Mouse (Mus musculus) midbrain, embryonic 11.5 days (tissue): ENCODE data around the gene Anxa5. TPM values are rescaled to one million over a fixed set of nuclear protein-coding genes. Genes with fewer than 3 reads are reported as not detected.
A peak's percentile ranks its signal among the peaks of the same experiment; 100 is the strongest.

Source experiments
- ATAC-seq: fragments of 200-750 bp; cut with Nextera tagmentation; 2 replicates; pipeline ENCODE4 v1.8.0; 2017; ENCODE audit warnings: moderate TSS enrichment, moderate library complexity; ENCODE audit not compliant: low FRiP score
- DNase-seq: peaks from one replicate; pipeline ENCODE4 v3.0.0; 2015; ENCODE audit warnings: low spot score; ENCODE audit errors: missing footprints
- H3K27ac ChIP-seq: fragments of 300-500 bp; sonication (generic); 2 replicates; pipeline ENCODE4 v1.5.1; 2014; ENCODE audit warnings: low read depth, low read length
- H3K27me3 ChIP-seq: fragments of 300-500 bp; sonication (generic); 2 replicates; pipeline ENCODE4 v1.6.1; 2014; ENCODE audit warnings: mild to moderate bottlenecking, low read length, moderate library complexity, mixed read lengths; ENCODE audit not compliant: control insufficient read depth, insufficient read depth
- H3K36me3 ChIP-seq: fragments of 300-500 bp; sonication (generic); 2 replicates; pipeline ENCODE4 v1.6.1; 2014; ENCODE audit warnings: mild to moderate bottlenecking, low read length, moderate library complexity, mixed read lengths; ENCODE audit not compliant: control insufficient read depth, insufficient read depth
- H3K4me1 ChIP-seq: fragments of 300-500 bp; sonication (generic); 2 replicates; pipeline ENCODE4 v1.6.1; 2014; ENCODE audit warnings: low read length; ENCODE audit not compliant: control insufficient read depth, insufficient read depth
- H3K4me2 ChIP-seq: fragments of 300-500 bp; sonication (generic); 2 replicates; pipeline ENCODE4 v1.6.1; 2014; ENCODE audit warnings: mild to moderate bottlenecking, moderate library complexity
- H3K4me3 ChIP-seq: fragments of 300-500 bp; sonication (generic); 2 replicates; pipeline ENCODE4 v1.5.1; 2014; ENCODE audit warnings: low read depth, low read length
- H3K9ac ChIP-seq: fragments of 300-500 bp; sonication (generic); 2 replicates; pipeline ENCODE4 v1.6.1; 2014; ENCODE audit warnings: low read length
- H3K9me3 ChIP-seq: fragments of 300-500 bp; sonication (generic); 2 replicates; pipeline ENCODE4 v1.6.1; 2016; ENCODE audit warnings: low read length; ENCODE audit not compliant: control insufficient read depth
- WGBS: fragments of 180-500 bp; shearing (Covaris S2); extraction: QIAGEN DNeasy Blood & Tissue Kit; methylation state at CpG from one replicate; pipeline ENCODE4 v1.1.7; 2014; 5-methylcytosine and 5-hydroxymethylcytosine counted together
- polyA plus RNA-seq: library from polyadenylated mRNA; unstranded; fragments of >200 nt; fragmentation: Nextera tagmentation; extraction: Ambion mirVana; gene quantifications from 2 replicates; pipeline ENCODE4 v1.2.1, GENCODE M21; 2014

Gene Anxa5
- 93.7 and 98.4 TPM in 2 replicates for polyA plus RNA-seq

DNA sequence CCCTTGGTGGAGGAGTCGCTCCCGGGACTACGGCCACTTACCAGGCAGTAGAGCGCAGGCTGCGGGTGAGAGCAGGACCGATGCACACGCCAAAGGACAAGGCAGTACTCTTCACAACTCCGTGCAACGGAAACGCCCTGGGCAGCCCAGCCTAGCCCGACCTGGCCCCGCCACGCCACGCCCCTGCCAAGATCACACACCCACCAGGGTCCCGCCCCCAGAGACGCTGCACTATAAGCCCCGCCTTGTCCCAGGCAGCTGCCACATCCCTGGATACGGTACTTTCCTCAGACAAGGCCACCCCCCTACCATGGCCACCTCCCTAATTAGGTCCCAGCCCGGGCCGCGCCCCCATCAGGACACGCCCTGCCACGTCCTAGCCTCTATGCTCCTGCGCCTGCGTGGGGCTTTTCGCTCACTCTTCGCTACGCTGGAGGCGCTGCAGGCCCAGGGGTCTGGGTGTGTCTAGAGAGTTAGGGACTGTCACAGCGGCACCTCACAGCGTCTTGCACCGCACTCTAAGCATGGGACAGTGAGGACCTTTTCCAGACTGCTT, at the start of gene Anxa5, which contains the start of gene 1810062G17Rik:
Anxa5 (minus strand) TSS at position 363 of the 556 bp plus-strand sequence.
1810062G17Rik (plus strand) TSS at position 406 of the 556 bp plus-strand sequence.
- Histone ChIP-seq H3K9me3 (no peaks in the 10 kb centered on the region), H3K9ac (peak within 1 kb of the TSS; percentile 58), H3K4me1 (peaks cover 8% of the 10 kb centered on the region), H3K27me3 (no peaks in the 10 kb centered on the region), H3K4me3 (peak within 1 kb of the TSS; percentile 56), H3K4me2 (peak within 1 kb of the TSS; percentile 90), H3K27ac (no peak within 1 kb of the TSS), H3K36me3 (no peaks in the 10 kb centered on the region)
- peak; percentile 98 for ATAC-seq
- WGBS: 0% methylated on average over 32 of the region's 32 CpGs
- DNase-seq: peak; percentile 99

DNA sequence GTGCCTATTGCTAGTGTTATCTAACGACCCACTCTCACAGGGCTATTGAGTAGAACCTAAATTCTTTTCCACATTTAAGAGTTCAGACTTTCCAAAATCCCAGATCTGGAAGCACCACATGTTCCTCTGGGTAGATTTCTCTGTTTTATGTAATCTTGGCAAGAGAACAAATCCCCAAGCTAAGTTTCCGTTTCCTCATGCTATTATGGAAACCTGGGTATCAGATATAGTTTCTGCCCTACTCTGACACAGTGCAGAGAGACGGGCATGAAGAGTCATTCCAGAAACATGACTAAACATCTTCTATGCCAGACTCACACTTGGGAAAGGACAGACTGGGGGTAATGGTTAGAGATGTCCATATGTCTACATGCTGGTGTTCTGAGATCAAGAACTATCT, 48.8 kb upstream of the Anxa5 start:
- Histone ChIP-seq H3K36me3 (no peaks in the 10 kb centered on the region), H3K4me2 (no peak overlapping the region), H3K9me3 (no peaks in the 10 kb centered on the region), H3K9ac (no peak overlapping the region), H3K27ac (no peak overlapping the region), H3K4me3 (no peak overlapping the region), H3K27me3 (peaks cover 10% of the 10 kb centered on the region), H3K4me1 (peaks cover 4% of the 10 kb centered on the region)
- DNase-seq: no peak
- ATAC-seq: no peak
- 91% methylated on average over 3 of the region's 3 CpGs for WGBS

DNA sequence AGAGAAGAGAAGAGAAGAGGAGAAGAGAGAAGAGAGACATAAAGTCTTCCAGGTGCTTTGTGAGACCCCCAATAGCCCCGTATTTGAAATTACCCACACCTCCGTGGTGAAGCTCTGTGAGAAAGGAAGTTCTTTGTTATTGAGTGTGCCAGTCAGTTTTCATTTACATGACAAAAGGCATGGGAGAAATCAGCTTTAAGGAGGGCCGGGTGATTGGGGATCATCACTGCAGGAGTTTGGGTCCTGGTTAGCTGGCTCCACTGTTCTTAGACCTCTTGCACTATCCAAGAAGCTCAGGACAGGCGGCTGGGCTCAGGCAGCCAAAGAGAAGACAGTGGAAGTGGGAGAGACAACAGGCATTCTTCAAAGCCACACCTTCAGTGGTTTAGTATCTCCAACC, 46.4 kb upstream of the Anxa5 start:
- Histone ChIP-seq H3K4me1 (peaks cover 4% of the 10 kb centered on the region), H3K4me3 (peak overlapping the region; percentile 55; the same call in 1 of the 2 replicates), H3K4me2 (peak overlapping the region; percentile 98; the same call in 1 of the 2 replicates), H3K9ac (no peak overlapping the region), H3K27me3 (peaks cover 10% of the 10 kb centered on the region), H3K9me3 (no peaks in the 10 kb centered on the region), H3K36me3 (no peaks in the 10 kb centered on the region), H3K27ac (no peak overlapping the region)
- whole genome bisulfite sequencing: 0% methylated on average over 4 of the region's 4 CpGs
- DNase-seq: peak; percentile 90
- no peak for ATAC-seq

DNA sequence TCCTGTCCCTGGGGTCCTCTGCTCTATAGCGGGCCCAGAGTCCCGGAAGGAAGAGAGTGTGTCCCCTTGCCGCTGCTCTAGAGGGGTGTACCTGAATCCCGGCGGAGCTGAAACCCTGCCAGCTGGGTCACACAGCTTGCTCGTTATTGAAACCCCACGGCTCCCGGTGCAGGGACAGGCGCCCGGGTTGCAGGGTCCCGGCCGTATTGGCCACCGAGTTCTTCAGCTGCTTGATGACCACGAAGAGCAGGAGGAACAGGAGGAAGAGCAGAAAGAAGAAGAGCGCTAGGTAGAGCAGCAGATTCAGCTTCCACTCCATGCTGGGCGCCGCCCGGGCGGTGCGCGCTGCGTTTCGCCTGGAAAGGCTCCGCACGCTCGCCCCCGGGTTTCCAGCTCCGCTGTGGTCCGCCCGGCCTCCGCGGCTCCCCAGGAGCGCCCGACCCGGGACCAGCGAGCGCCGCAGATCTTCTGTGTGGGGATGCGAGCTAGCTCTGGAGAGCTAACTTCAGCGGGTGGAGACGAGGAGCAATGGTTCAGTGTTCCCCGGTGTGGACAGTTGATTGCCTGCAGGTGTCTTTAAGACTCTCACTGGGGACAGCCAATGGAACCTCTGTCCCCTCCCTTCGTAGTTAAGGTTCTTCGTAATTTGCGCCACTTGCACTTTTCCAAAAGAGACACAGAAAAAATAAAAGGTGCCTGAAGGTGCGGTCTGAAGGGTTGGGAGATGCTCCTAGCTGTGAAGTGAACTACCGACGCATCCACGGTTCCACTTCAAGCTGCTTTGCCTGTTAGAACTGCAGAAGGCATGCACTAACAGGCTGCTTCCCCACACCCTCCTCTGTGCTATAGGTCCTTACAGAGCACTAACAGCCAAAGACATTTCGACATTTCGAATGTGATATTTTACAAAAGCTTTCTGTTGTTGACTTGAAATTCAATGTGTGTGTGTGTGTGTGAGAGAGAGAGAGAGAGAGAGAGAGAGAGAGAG, 45.7 kb upstream of the Anxa5 start, which contains the start of gene Gm11549:
Gm11549 (minus strand) TSS at position 741 of the 988 bp plus-strand sequence.
- ATAC-seq (peak; percentile 71; the same call in 1 of the 2 replicates), DNase-seq (peak; percentile 95)
- no peaks in the 10 kb centered on the region for H3K36me3 ChIP-seq
- H3K4me1 ChIP-seq: peaks cover 4% of the 10 kb centered on the region
- H3K4me3 ChIP-seq: peak within 1 kb of the TSS; percentile 55
- peak within 1 kb of the TSS; percentile 98 for H3K4me2 ChIP-seq
- under 1% methylated on average over 51 of the region's 51 CpGs for WGBS
- H3K9ac ChIP-seq: peak within 1 kb of the TSS; percentile 66
- H3K9me3 ChIP-seq: no peaks in the 10 kb centered on the region
- no peak within 1 kb of the TSS for H3K27ac ChIP-seq
- peaks cover 10% of the 10 kb centered on the region for H3K27me3 ChIP-seq

DNA sequence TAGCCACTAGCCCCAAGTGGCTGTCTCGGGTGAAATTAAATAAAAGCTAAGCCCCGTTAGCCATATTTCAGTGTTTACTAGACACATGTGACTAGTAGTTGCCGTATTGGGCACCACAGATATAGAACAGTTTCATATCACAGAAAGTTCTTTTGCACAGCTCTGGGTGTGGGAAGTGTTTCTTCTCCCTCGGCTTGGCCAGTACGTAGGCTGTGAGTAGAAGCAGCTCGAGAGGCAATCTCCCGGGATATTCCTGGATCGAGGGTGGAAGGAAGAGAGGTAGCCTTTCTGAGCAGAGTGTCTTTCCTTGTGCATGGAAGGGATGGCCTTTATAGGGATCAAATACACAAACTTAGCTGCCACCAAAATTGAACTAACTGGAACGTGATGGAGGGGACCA, 40.5 kb upstream of the Anxa5 start:
- H3K27ac ChIP-seq: no peak overlapping the region
- H3K4me3 ChIP-seq: no peak overlapping the region
- H3K4me2 ChIP-seq: no peak overlapping the region
- no peak for DNase-seq
- H3K36me3 ChIP-seq: no peaks in the 10 kb centered on the region
- 90% methylated on average over 9 of the region's 9 CpGs for WGBS
- no peak for ATAC-seq
- no peak overlapping the region for H3K9ac ChIP-seq
- no peaks in the 10 kb centered on the region; the same call in 1 of the 2 replicates for H3K4me1 ChIP-seq
- H3K27me3 ChIP-seq: peaks cover 10% of the 10 kb centered on the region
- H3K9me3 ChIP-seq: no peaks in the 10 kb centered on the region

DNA sequence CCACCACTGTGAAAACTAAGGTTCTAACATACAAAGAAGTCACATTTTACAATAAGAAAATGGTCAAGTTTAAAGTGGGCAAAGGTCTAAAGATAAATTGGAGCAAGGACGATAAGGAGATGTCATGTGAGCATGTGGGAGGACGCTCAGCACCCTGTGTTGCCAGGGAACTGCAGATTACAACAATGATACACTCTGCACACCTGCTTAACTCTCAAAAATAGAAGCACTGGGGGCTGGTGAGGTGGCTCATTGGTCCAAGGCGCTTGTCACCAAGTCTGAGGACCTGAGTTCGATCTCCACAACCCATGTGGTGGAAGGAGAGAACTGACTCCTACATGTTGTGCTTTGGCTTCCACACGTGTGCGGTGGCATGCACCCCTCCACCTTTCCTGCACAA, 35.8 kb upstream of the Anxa5 start:
- DNase-seq (no peak), ATAC-seq (no peak)
- Histone ChIP-seq H3K4me2 (no peak overlapping the region), H3K9me3 (no peaks in the 10 kb centered on the region), H3K27me3 (no peaks in the 10 kb centered on the region), H3K36me3 (no peaks in the 10 kb centered on the region), H3K27ac (no peak overlapping the region), H3K4me1 (no peaks in the 10 kb centered on the region), H3K9ac (no peak overlapping the region), H3K4me3 (no peak overlapping the region)
- WGBS: 91% methylated on average over 6 of the region's 6 CpGs

DNA sequence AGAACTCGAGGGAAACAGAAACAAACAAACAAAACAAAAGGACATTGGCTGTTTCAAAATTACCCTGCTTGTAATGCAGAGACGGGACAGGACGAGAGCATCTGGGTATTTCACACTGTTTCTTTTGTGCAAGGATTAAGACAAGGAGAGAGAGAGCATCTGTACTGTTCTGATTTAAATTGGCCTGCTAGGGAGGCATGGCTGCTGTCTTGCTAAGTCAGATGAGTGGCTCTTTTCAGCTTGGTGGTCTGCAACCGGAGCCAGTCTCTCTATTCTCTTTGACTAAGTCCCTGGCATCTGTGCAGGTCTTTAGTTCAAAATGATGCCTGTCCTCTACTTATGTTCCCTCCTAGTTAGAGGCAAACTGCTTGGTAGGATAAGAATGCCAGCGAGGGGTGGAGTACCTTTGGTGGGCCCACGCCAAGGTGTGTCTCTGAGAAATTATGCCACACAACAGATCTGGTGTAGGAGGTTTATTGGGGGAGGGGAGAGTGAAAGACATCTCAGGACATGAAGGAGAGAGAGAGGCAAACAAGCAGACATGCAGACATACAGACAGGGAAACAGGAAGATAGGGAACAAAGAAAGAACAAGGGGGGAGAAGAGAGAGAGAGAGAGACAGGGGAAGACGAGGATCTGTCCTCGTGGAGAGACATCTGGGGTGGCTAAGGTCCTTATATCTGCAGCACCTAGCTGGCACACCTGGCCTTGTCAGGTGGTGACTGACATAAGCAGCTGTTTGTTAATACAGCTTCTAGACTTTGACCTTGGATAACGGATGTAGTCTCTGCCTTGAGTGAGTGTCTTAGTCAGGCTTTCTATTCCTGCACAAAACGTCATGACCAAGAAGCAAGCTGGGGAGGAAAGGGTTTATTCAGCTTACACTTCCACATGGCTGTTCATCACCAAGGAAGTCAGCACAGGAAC, 30.4 kb upstream of the Anxa5 start:
- ATAC-seq (peak; percentile 70), DNase-seq (peak; percentile 86)
- WGBS: 47% methylated on average over 10 of the region's 10 CpGs
- Histone ChIP-seq H3K36me3 (no peaks in the 10 kb centered on the region), H3K4me3 (no peak overlapping the region), H3K27ac (peak overlapping the region; percentile 36; the same call in 1 of the 2 replicates), H3K4me1 (peaks cover 3% of the 10 kb centered on the region; the same call in 1 of the 2 replicates), H3K27me3 (no peaks in the 10 kb centered on the region), H3K9ac (no peak overlapping the region), H3K9me3 (no peaks in the 10 kb centered on the region), H3K4me2 (no peak overlapping the region)

GRCm38 (mm10) chr3:36505306-36505705, 29.6 kb upstream of the Anxa5 start:
- H3K9me3 ChIP-seq: no peaks in the 10 kb centered on the region
- H3K36me3 ChIP-seq: no peaks in the 10 kb centered on the region
- H3K27me3 ChIP-seq: no peaks in the 10 kb centered on the region
- H3K4me1 ChIP-seq: peaks cover 3% of the 10 kb centered on the region; the same call in 1 of the 2 replicates
- no peak overlapping the region for H3K9ac ChIP-seq
- DNase-seq (no peak), ATAC-seq (peak; percentile 67)
- H3K27ac ChIP-seq: no peak overlapping the region
- 77% methylated on average over 8 of the region's 8 CpGs for WGBS
- no peak overlapping the region for H3K4me3 ChIP-seq
- no peak overlapping the region for H3K4me2 ChIP-seq
